Mouse (Mus musculus) ES-E14 (cell line): ENCODE data around the gene Slit2. TPM values are rescaled to one million over a fixed set of nuclear protein-coding genes. Genes with fewer than 3 reads are reported as not detected.

Experiments
- DNase-seq: peaks from one replicate; pipeline ENCODE4 v3.0.0-alpha.2; 2013; ENCODE audit warnings: low read depth, low spot score
- H3K27ac ChIP-seq: 2 replicates; pipeline ENCODE4 v1.5.1; 2012; ENCODE audit warnings: low read depth, mild to moderate bottlenecking, low read length, moderate library complexity, mixed read lengths; ENCODE audit not compliant: poor library complexity, insufficient read depth, severe bottlenecking
- H3K36me3 ChIP-seq: 2 replicates; pipeline ENCODE4 v1.6.1; 2012; ENCODE audit warnings: mild to moderate bottlenecking, low read length, moderate library complexity, mixed read lengths; ENCODE audit not compliant: control insufficient read depth, poor library complexity, insufficient read depth, severe bottlenecking
- H3K4me1 ChIP-seq, 2 experiments: fragments of 150-350 bp in 1 of 2; sonication (generic) in 1 of 2; 2 replicates each; pipeline ENCODE4 v1.6.1; 2012; ENCODE audit warnings: low read length in 2 of 2, mild to moderate bottlenecking in 1 of 2, mixed read lengths in 1 of 2; ENCODE audit not compliant: control insufficient read depth in 2 of 2, insufficient read depth in 2 of 2, poor library complexity in 1 of 2
- H3K4me3 ChIP-seq, 2 experiments: fragments of 150-350 bp in 1 of 2; sonication (generic) in 1 of 2; 2 replicates each; pipeline ENCODE4 v1.5.1; 2012; ENCODE audit warnings: low read length in 2 of 2, low read depth in 1 of 2, mild to moderate bottlenecking in 1 of 2, mixed read lengths in 1 of 2; ENCODE audit not compliant: insufficient read depth in 1 of 2, poor library complexity in 1 of 2, severe bottlenecking in 1 of 2
- H3K9ac ChIP-seq: 2 replicates; pipeline ENCODE4 v1.6.1; 2012; ENCODE audit warnings: low read depth, mild to moderate bottlenecking, low read length, mixed read lengths; ENCODE audit not compliant: poor library complexity, insufficient read depth, severe bottlenecking
- H3K9me3 ChIP-seq: fragments of 150-350 bp; sonication (generic); 2 replicates; pipeline ENCODE4 v1.6.1; 2012; ENCODE audit warnings: low read depth, mild to moderate bottlenecking, low read length; ENCODE audit not compliant: control insufficient read depth, insufficient read depth
- CHD2 ChIP-seq: IDR thresholded peaks from 2 replicates; pipeline ENCODE4 v1.6.1; 2014; ENCODE audit warnings: mild to moderate bottlenecking, low read depth, low read length, inconsistent platforms
- HCFC1 ChIP-seq: IDR thresholded peaks from 2 replicates; pipeline ENCODE4 v1.6.1; 2012; ENCODE audit warnings: low read length, inconsistent platforms, borderline replicate concordance; ENCODE audit not compliant: insufficient read depth
- MAFK ChIP-seq: IDR thresholded peaks from 2 replicates; pipeline ENCODE4 v1.6.1; 2014; ENCODE audit warnings: mild to moderate bottlenecking, low read depth, low read length, inconsistent platforms; ENCODE audit not compliant: insufficient read depth
- ZC3H11A ChIP-seq: IDR thresholded peaks from 2 replicates; pipeline ENCODE4 v1.6.1; 2012; ENCODE audit warnings: low read depth, mild to moderate bottlenecking, inconsistent platforms, low read length, borderline replicate concordance
- ZNF384 ChIP-seq: IDR thresholded peaks from 2 replicates; pipeline ENCODE4 v1.6.1; 2012; ENCODE audit warnings: low read depth, low read length, inconsistent platforms
- in situ Hi-C, 2 experiments: fragments of 600-800 bp; cut with MboI; formaldehyde crosslinking; loops; one replicate each; pipeline ENCODE4 v1.15.1; 2025; ENCODE audit warnings: low sequenced_read_pairs in 2 of 2, inconsistent platforms in 1 of 2; ENCODE audit not compliant: unreplicated experiment in 2 of 2
- total RNA-seq: library from RNA; depleted of rRNA; stranded (reverse); fragments of 300-350 nt; gene quantifications from 2 replicates; pipeline ENCODE4 v1.2.3, GENCODE M21; 2012

Gene Slit2
- total RNA-seq, 1 experiment = 4.6 TPM

GRCm38 (mm10) chr5:48331441-48331840, 348.5 kb downstream of the Slit2 start:
- Histone ChIP-seq H3K27ac (no peak overlapping the region), H3K9me3 (no peaks in the 10 kb centered on the region), H3K36me3 (no peaks in the 10 kb centered on the region), H3K4me1 (peaks cover 3 to 4% of the 10 kb centered on the region in 2 experiments; a peak in 2 of 4 replicates), H3K9ac (no peak overlapping the region), H3K4me3 (no peak overlapping the region)
- no peak for DNase-seq
- in situ Hi-C loops = loop anchor here in 1 of 2 experiments (25.0 kb wide), 1 partner anchor 194 kb away; no protein-coding TSS in a partner anchor
- TF ChIP-seq MAFK = no peak

- H3K27ac ChIP-seq = no peak overlapping the region
- no peak overlapping the region for H3K4me3 ChIP-seq
- H3K36me3 ChIP-seq = no peaks in the 10 kb centered on the region
- H3K9ac ChIP-seq = no peak overlapping the region
- DNase-seq = no peak
- H3K4me1 ChIP-seq = peaks cover 2 to 3% of the 10 kb centered on the region in 2 experiments; a peak in 2 of 4 replicates
- TF ChIP-seq ZNF384 (no peak), HCFC1 (no peak), ZC3H11A (no peak), MAFK (no peak), CHD2 (no peak)
- in situ Hi-C loops = loop anchor here in 1 of 2 experiments (25.0 kb wide), 1 partner anchor 196 kb away; no protein-coding TSS in a partner anchor
- H3K9me3 ChIP-seq = no peaks in the 10 kb centered on the region
Measured at GRCm38 (mm10) chr5:48333407-48333806, 350.5 kb downstream of the Slit2 start.

DNA sequence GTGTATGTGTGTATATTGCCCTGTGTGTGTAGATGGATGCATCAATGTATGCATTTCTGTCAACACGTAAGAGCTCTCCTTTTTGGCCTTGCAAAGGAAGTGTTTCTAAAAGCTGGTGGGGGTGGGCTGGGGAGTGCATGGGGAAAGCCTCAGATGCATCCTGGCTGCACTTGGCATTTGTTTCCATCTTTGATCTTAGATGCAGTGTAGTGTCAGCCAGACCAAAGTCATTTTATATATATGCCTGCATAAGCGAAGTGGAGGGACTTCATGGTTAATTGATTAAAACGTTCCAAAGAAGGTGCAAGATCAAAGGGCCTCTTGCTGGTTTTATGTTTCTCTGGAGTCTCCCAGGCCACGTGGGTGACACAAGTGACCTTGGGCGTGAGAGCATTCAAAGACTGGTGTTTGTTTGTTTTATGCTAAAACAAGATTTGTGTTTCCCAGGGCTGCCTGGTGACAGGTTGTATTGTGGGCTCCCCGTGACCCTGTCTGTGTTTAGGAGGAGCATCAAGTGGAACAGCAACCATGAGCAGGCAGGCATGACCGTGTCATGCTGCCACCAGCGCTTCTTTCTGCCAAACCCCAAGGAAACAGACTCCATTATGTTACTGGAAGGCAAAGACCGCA, 351.1 kb downstream of the Slit2 start:
- no peak overlapping the region for H3K9ac ChIP-seq
- H3K36me3 ChIP-seq = no peaks in the 10 kb centered on the region
- H3K4me1 ChIP-seq = peaks cover 2 to 3% of the 10 kb centered on the region in 2 experiments; a peak in 2 of 4 replicates
- DNase-seq = no peak
- no peak overlapping the region for H3K4me3 ChIP-seq
- TF ChIP-seq ZNF384 (no peak), ZC3H11A (no peak), CHD2 (no peak), HCFC1 (no peak), MAFK (no peak)
- H3K27ac ChIP-seq = no peak overlapping the region
- in situ Hi-C loops = loop anchor here in 1 of 2 experiments (25.0 kb wide), 1 partner anchor 197 kb away; no protein-coding TSS in a partner anchor
- H3K9me3 ChIP-seq = no peaks in the 10 kb centered on the region

- DNase-seq = no peak
- no peak overlapping the region for H3K27ac ChIP-seq
- no peaks in the 10 kb centered on the region for H3K36me3 ChIP-seq
- TF ChIP-seq CHD2 = no peak
- no peak for TF ChIP-seq ZNF384
- no peak for TF ChIP-seq MAFK
- no peak for TF ChIP-seq HCFC1
- TF ChIP-seq ZC3H11A = no peak
- H3K4me3 ChIP-seq = no peak overlapping the region
- no peaks in the 10 kb centered on the region for H3K4me1 ChIP-seq
- no peak overlapping the region for H3K9ac ChIP-seq
- no peaks in the 10 kb centered on the region for H3K9me3 ChIP-seq
- in situ Hi-C loops = loop anchor here in 1 of 2 experiments (25.0 kb wide), 1 partner anchor 204 kb away; no protein-coding TSS in a partner anchor
Measured at GRCm38 (mm10) chr5:48340808-48341433, 358.0 kb downstream of the Slit2 start.
